12 mouse cellular contexts compared by ENCODE assay signal in genomic region chr2:92667756-92668155, GRCm38 (mm10).
DNase-seq lines count a peak whose midpoint lies in the region; ATAC-seq and TF ChIP-seq lines count a peak whose summit lies in the region.
"Had no signal": no experiment of that assay in that cellular context is flagged by ENCODE, and none has a peak within 500 bp of the region (broad histone marks: within the 10 kb centered on the region; RNA-seq: fewer than 3 reads in every experiment).

No protein-coding gene starts in this region.

- peaks cover 9% of the 10 kb centered on the region for H3K4me1 ChIP-seq in cerebellum, adult 2 months (ENCODE audit: control insufficient read depth, insufficient read depth, low read length)
- no peaks in the 10 kb centered on the region for H3K4me1 ChIP-seq in intestine, embryonic 16.5 days (ENCODE audit: control insufficient read depth, insufficient read depth, low read length)
- H3K4me1 ChIP-seq: limb, embryonic 13.5 days had no signal

- DNase-seq in cerebellum, adult 2 months = peak; percentile 20 to 31
- no peak for DNase-seq in cerebellum, adult 11-12 months
- DNase-seq in heart, adult 18-20 months = peak; percentile 28 to 33
- DNase-seq in heart, adult 8-10 months (ENCODE audit: low spot score) = no peak
- peak; percentile 11 for DNase-seq in lung, postnatal 10 days
- DNase-seq in lung, adult 18-20 months = no peak
- DNase-seq: B cell, adult 2 months had no signal

- no peak overlapping the region for H3K4me2 ChIP-seq in intestine, embryonic 16.5 days (ENCODE audit: low read depth, low read length)
- H3K4me2 ChIP-seq: limb, embryonic 13.5 days had no signal

- no peaks in the 10 kb centered on the region for H3K27me3 ChIP-seq in cerebellum, adult 2 months (ENCODE audit: control insufficient read depth, insufficient read depth, low read length)
- no peaks in the 10 kb centered on the region for H3K27me3 ChIP-seq in intestine, embryonic 16.5 days (replicated peaks; ENCODE audit: control insufficient read depth, insufficient read depth, low read length)
- H3K27me3 ChIP-seq: limb, embryonic 13.5 days had no signal

- 30% methylated on average over 6 of the region's 6 CpGs for WGBS in cerebellum, adult 2 months
- 56% methylated on average over 6 of the region's 6 CpGs for WGBS in intestine, embryonic 16.5 days

- TF ChIP-seq CTCF in cerebellum, adult 2 months (IDR thresholded peaks at IDR 0.05; ENCODE audit: borderline replicate concordance, insufficient read depth, low read depth, low read length) = no peak

- H3K9ac ChIP-seq in intestine, embryonic 16.5 days (ENCODE audit: low read depth, low read length) = no peak overlapping the region
- H3K9ac ChIP-seq: limb, embryonic 13.5 days had no signal

- no peak for TF ChIP-seq POLR2A in cerebellum, adult 2 months (IDR thresholded peaks at IDR 0.05; ENCODE audit: borderline replicate concordance, insufficient read depth, low read length)

- no peaks in the 10 kb centered on the region for H3K9me3 ChIP-seq in intestine, embryonic 16.5 days (ENCODE audit: control insufficient read depth, low read length)
- H3K9me3 ChIP-seq: hindbrain, embryonic 10.5 days; limb, embryonic 13.5 days had no signal

- 0 out of 2 replicates have a peak, but pooled peaks have one; percentile 27 for ATAC-seq in megakaryocyte-erythroid progenitor cell, adult 5-6 weeks (replicated peaks; ENCODE audit: low FRiP score, low TSS enrichment, poor library complexity, severe bottlenecking)
- ATAC-seq in intestine, embryonic 16.5 days = no peak
- ATAC-seq: inflammation-experienced regulatory T-cells, adult 6 months had no signal

- no peak overlapping the region for H3K27ac ChIP-seq in cerebellum, adult 2 months (ENCODE audit: insufficient read depth, low read length)
- no peak overlapping the region for H3K27ac ChIP-seq in intestine, embryonic 16.5 days (ENCODE audit: low read length)
- H3K27ac ChIP-seq: hindbrain, embryonic 10.5 days; limb, embryonic 13.5 days had no signal

- no peak overlapping the region for H3K4me3 ChIP-seq in cerebellum, adult 2 months (replicated peaks; ENCODE audit: insufficient read depth, low read depth, low read length)
- no peak overlapping the region for H3K4me3 ChIP-seq in intestine, embryonic 16.5 days (ENCODE audit: low read length)
- H3K4me3 ChIP-seq: hindbrain, embryonic 10.5 days; limb, embryonic 13.5 days had no signal

- no peaks in the 10 kb centered on the region for H3K36me3 ChIP-seq in intestine, embryonic 16.5 days (ENCODE audit: control insufficient read depth, insufficient read depth, low read length)
- H3K36me3 ChIP-seq: hindbrain, embryonic 10.5 days; limb, embryonic 13.5 days had no signal

Comparison
In these comparisons a context has a peak if more than half of its experiments do, and no peak if none do; other contexts are left out.
1. DNase-seq: peak in cerebellum, adult 2 months (2 of 2), heart, adult 18-20 months (2 of 2) and lung, postnatal 10 days (single experiment); none in cerebellum, adult 11-12 months (single experiment), heart, adult 8-10 months (single experiment) and lung, adult 18-20 months (0 of 2).